Mouse (Mus musculus) hindbrain, embryonic 12.5 days (tissue): ENCODE measurements around the gene Gm38394. TPM values are rescaled to one million over a fixed set of nuclear protein-coding genes. Genes with fewer than 3 reads are reported as not detected.

Source experiments
- ATAC-seq: fragments of 200-750 bp; cut with Nextera tagmentation; 2 replicates; pipeline ENCODE4 v1.8.0; 2017; ENCODE audit warnings: moderate TSS enrichment; ENCODE audit not compliant: low FRiP score
- H3K27ac ChIP-seq: fragments of 300-500 bp; sonication (generic); 2 replicates; pipeline ENCODE4 v1.5.1; 2016; ENCODE audit warnings: mild to moderate bottlenecking
- H3K27me3 ChIP-seq: fragments of 300-500 bp; sonication (generic); 2 replicates; pipeline ENCODE4 v1.6.1; 2016; ENCODE audit warnings: mild to moderate bottlenecking
- H3K36me3 ChIP-seq: fragments of 300-500 bp; sonication (generic); 2 replicates; pipeline ENCODE4 v1.6.1; 2016; ENCODE audit warnings: mild to moderate bottlenecking
- H3K4me1 ChIP-seq: fragments of 300-500 bp; sonication (generic); 2 replicates; pipeline ENCODE4 v1.6.1; 2016
- H3K4me2 ChIP-seq: fragments of 300-500 bp; sonication (generic); replicated peaks from 2 replicates; pipeline ENCODE4 v1.6.1; 2016; ENCODE audit warnings: mild to moderate bottlenecking
- H3K4me3 ChIP-seq: fragments of 300-500 bp; sonication (generic); 2 replicates; pipeline ENCODE4 v1.5.1; 2016; ENCODE audit warnings: mild to moderate bottlenecking
- H3K9ac ChIP-seq: fragments of 300-500 bp; sonication (generic); 2 replicates; pipeline ENCODE4 v1.6.1; 2016; ENCODE audit warnings: mild to moderate bottlenecking, moderate library complexity
- H3K9me3 ChIP-seq: fragments of 300-500 bp; sonication (generic); replicated peaks from 2 replicates; pipeline ENCODE4 v1.6.1; 2016; ENCODE audit warnings: mild to moderate bottlenecking
- WGBS: fragments of 180-500 bp; shearing (Covaris S2); methylation state at CpG from one replicate; pipeline ENCODE4 v1.1.7; 2016; 5-methylcytosine and 5-hydroxymethylcytosine counted together
- polyA plus RNA-seq: library from polyadenylated mRNA; unstranded; fragments of >200 nt; fragmentation: Nextera tagmentation; extraction: Ambion mirVana; gene quantifications from 2 replicates; pipeline ENCODE4 v1.2.1, GENCODE M21; 2016

Gm38394 gene
- polyA plus RNA-seq, 1 experiment from 2014 or later, result 6.9 TPM

GRCm38 (mm10) chr1:133613817-133614216 is 47.3 kb downstream of the Gm38394 start:
- Histone ChIP-seq H3K9me3 (no peaks in the 10 kb centered on the region), H3K36me3 (peaks cover 13% of the 10 kb centered on the region), H3K27me3 (no peaks in the 10 kb centered on the region), H3K4me1 (peaks cover 4% of the 10 kb centered on the region), H3K4me3 (no peak overlapping the region), H3K4me2 (no peak overlapping the region), H3K9ac (no peak overlapping the region), H3K27ac (no peak overlapping the region)
- 83% methylated on average over 3 of the region's 3 CpGs for WGBS
- ATAC-seq, result no peak

DNA sequence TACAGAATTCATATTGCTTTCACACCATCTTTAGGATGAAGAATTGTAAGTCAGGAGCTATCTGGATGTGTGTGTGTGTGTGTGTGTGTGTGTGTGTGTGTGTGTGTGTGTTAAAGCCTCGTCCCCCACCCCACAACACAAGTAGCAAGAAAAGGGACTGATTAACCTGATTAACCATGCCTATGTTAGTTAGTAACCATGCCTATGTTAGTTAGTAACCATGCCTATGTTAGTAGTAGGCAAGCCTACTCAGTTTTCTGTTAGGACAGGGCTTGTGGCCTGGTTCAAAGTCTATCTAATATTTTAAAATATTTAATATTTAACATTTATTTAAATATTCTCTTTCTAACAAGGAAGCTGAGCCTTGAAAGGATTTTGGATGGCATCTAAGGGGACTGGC is 49.7 kb downstream of the Gm38394 start:
- no peak for ATAC-seq
- no peak overlapping the region for H3K4me3 ChIP-seq
- H3K27ac ChIP-seq, result no peak overlapping the region
- H3K4me1 ChIP-seq, result peaks cover 9% of the 10 kb centered on the region
- H3K9me3 ChIP-seq, result no peaks in the 10 kb centered on the region
- H3K4me2 ChIP-seq, result no peak overlapping the region
- peaks cover 23% of the 10 kb centered on the region for H3K36me3 ChIP-seq
- H3K27me3 ChIP-seq, result no peaks in the 10 kb centered on the region
- 80% methylated on average over 1 of the region's 1 CpGs for WGBS
- H3K9ac ChIP-seq, result no peak overlapping the region

GRCm38 (mm10) chr1:133610601-133611000 is 50.5 kb downstream of the Gm38394 start:
- Histone ChIP-seq H3K27me3 (no peaks in the 10 kb centered on the region), H3K9ac (no peak overlapping the region)
- no peak; the same call in 1 of the 2 replicates for ATAC-seq

GRCm38 (mm10) chr1:133609771-133610502 is 51.2 kb downstream of the Gm38394 start, which contains the start of gene Snrpe:
TSS of gene Snrpe (minus strand) at chr1:133610291.
- Histone ChIP-seq H3K27ac (peak within 1 kb of the TSS; percentile 92), H3K4me2 (peak within 1 kb of the TSS; percentile 73), H3K27me3 (no peaks in the 10 kb centered on the region), H3K4me3 (peak within 1 kb of the TSS; percentile 93), H3K36me3 (peaks cover 36% of the 10 kb centered on the region), H3K9ac (peak within 1 kb of the TSS; percentile 95), H3K9me3 (no peaks in the 10 kb centered on the region), H3K4me1 (peaks cover 9% of the 10 kb centered on the region)
- WGBS, result under 1% methylated on average over 64 of the region's 73 CpGs
- ATAC-seq, result peak; percentile 97

More at GRCm38 (mm10) chr1:133610601-133611000, 50.5 kb downstream of the Gm38394 start:
- peaks cover 9% of the 10 kb centered on the region for H3K4me1 ChIP-seq
- no peaks in the 10 kb centered on the region for H3K9me3 ChIP-seq
- no peak overlapping the region for H3K27ac ChIP-seq
- no peak overlapping the region for H3K4me3 ChIP-seq
- WGBS, result 59% methylated on average over 6 of the region's 6 CpGs
- peaks cover 29% of the 10 kb centered on the region for H3K36me3 ChIP-seq
- no peak overlapping the region for H3K4me2 ChIP-seq

DNA sequence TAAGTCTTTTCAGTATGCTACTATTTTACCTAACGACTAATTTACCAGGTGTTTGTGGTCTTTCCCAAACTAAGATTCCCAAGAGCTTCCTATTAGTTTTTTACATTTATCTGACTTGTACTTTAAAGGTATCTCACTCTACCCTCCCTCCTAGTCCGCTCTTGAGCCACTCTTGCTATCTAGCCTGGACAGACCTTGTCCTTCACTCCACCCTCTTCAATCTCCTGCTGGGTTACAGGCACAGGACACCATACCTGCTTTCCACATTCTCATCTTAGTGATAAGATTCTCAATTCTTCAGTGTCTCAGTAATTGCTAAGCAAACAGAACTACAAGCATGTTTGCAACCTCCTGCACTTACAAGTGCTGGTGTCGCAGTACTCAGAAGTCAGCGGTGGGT is 57.9 kb downstream of the Gm38394 start:
- H3K4me2 ChIP-seq, result no peak overlapping the region
- ATAC-seq, result no peak
- no peaks in the 10 kb centered on the region for H3K27me3 ChIP-seq
- H3K27ac ChIP-seq, result no peak overlapping the region
- 0 out of 2 replicates have a peak, but pooled peaks cover 3% of the 10 kb centered on the region for H3K4me1 ChIP-seq
- H3K36me3 ChIP-seq, result peaks cover 75% of the 10 kb centered on the region
- 98% methylated on average over 4 of the region's 4 CpGs for WGBS
- no peak overlapping the region for H3K9ac ChIP-seq
- no peak overlapping the region for H3K4me3 ChIP-seq
- H3K9me3 ChIP-seq, result no peaks in the 10 kb centered on the region

GRCm38 (mm10) chr1:133596298-133597007 is 64.7 kb downstream of the Gm38394 start:
- no peaks in the 10 kb centered on the region for H3K9me3 ChIP-seq
- no peaks in the 10 kb centered on the region for H3K27me3 ChIP-seq
- no peak for ATAC-seq
- peaks cover 9% of the 10 kb centered on the region for H3K36me3 ChIP-seq
- no peak overlapping the region for H3K4me2 ChIP-seq
- H3K27ac ChIP-seq, result peak overlapping the region; percentile 62
- no peak overlapping the region for H3K4me3 ChIP-seq
- H3K9ac ChIP-seq, result no peak overlapping the region
- H3K4me1 ChIP-seq, result peaks cover 10% of the 10 kb centered on the region
- 16% methylated on average over 4 of the region's 4 CpGs for WGBS

GRCm38 (mm10) chr1:133585995-133586537 is 75.1 kb downstream of the Gm38394 start:
- Histone ChIP-seq H3K4me1 (no peaks in the 10 kb centered on the region), H3K9me3 (no peaks in the 10 kb centered on the region), H3K4me3 (no peak overlapping the region), H3K36me3 (no peaks in the 10 kb centered on the region), H3K9ac (no peak overlapping the region), H3K27me3 (no peaks in the 10 kb centered on the region), H3K4me2 (no peak overlapping the region), H3K27ac (no peak overlapping the region)
- 79% methylated on average over 6 of the region's 6 CpGs for WGBS
- ATAC-seq, result no peak

DNA sequence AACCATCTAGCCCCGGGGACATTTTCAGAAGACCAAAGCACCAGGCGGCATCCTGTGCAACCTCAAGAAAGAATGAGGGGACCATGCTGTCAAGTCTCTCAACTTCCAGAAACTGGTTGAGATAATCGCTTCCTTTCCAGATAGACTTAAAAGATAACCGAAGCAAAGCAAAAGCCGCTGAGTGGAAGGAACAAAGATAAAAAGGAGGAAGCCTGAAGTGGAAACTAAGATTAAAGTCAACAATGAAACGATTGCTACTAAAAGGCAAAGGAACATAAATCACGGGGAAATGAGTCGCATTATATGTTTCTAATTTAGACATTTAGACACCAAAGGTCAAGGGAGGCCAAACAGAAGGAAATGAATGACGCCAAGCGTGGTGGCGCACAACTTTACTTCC is 89.8 kb downstream of the Gm38394 start:
- WGBS, result 88% methylated on average over 11 of the region's 11 CpGs
- H3K27ac ChIP-seq, result no peak overlapping the region
- H3K4me3 ChIP-seq, result no peak overlapping the region
- H3K4me2 ChIP-seq, result no peak overlapping the region
- no peaks in the 10 kb centered on the region for H3K4me1 ChIP-seq
- ATAC-seq, result no peak
- peaks cover 4% of the 10 kb centered on the region; the same call in 1 of the 2 replicates for H3K9me3 ChIP-seq
- no peak overlapping the region for H3K9ac ChIP-seq
- no peaks in the 10 kb centered on the region for H3K36me3 ChIP-seq
- H3K27me3 ChIP-seq, result no peaks in the 10 kb centered on the region

Other genes with a start within 250 kb of the Gm38394 start
- 17.5 and 19.2 TPM in 2 replicates for gene Sox13, start 236.9 kb downstream of the Gm38394 start, polyA plus RNA-seq
- 519 and 641 TPM in 2 replicates for gene Snrpe, start 51.0 kb downstream of the Gm38394 start, polyA plus RNA-seq
- not detected in 2 replicates for gene Zbed6, start 433 bp downstream of the Gm38394 start, polyA plus RNA-seq
- 0.12 and 0.33 TPM in 2 replicates for gene Lax1, start 28.8 kb upstream of the Gm38394 start, polyA plus RNA-seq
- 12.2 and 16.3 TPM in 2 replicates for gene Atp2b4, start 139.7 kb upstream of the Gm38394 start, polyA plus RNA-seq
- 2.0 and 4.0 TPM in 2 replicates for gene Optc, start 246.7 kb upstream of the Gm38394 start, polyA plus RNA-seq